Mouse (Mus musculus): Measurements from ENCODE around the gene Krt17. TPM values are rescaled to one million over a fixed set of nuclear protein-coding genes. Genes with fewer than 3 reads are reported as not detected.
"Not testable (repeated sequence)": the region's sequence is repeated elsewhere in the genome, so short reads cannot be mapped to it uniquely, and the experiment has no call there.

Gene Krt17
- polyA plus RNA-seq (2012; ENCODE audit: insufficient read depth, low replicate concordance) = 0.08 and 2.6 TPM in 2 replicates

DNA sequence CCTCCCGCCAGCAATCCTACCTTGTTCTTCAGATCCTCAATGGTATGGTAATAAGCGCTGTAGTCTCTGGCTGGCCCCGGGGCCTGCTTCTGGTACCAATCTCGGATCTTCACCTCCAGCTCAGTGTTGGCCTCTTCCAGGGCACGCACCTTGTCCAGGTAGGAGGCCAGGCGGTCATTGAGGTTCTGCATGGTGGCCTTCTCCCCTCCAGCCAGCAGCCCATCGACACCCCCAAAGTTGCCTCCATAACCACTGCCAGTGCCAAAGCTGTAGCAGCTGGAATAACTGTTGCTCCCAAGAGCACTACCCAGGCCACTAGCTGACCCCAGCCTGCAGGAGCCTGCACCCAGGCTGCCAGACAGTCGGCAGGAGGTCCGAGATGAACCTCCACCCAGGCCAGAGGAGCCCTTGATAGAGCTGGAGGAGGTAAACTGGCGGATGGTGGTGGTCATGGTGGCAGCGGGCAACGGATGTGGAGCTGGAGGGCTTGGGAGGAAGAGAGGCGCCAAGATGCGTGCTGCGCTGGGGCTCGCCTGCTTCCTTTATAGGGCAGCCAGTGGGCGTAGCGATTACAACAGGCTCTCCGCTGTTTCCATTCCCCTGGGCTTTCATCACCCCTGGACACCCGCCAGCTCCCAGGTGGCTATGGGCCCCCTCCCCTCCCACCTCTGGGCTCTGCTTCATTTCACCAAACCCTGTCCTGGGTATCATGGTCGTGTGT lies at the start of gene Krt17:
TSS of gene Krt17 (minus strand) at position 516 of the 721 bp plus-strand sequence.
- H3K27me3 ChIP-seq (replicated peaks) = peaks cover 55% of the 10 kb centered on the region
- TF ChIP-seq FLI1 (IDR thresholded peaks at IDR 0.05; ENCODE audit: low read length) = no peak
- no peak for TF ChIP-seq GATA1 (IDR thresholded peaks at IDR 0.05; ENCODE audit: borderline replicate concordance, low read length)
- H3K9me3 ChIP-seq = no peaks in the 10 kb centered on the region
- H3K36me3 ChIP-seq (replicated peaks; ENCODE audit: low read length) = no peaks in the 10 kb centered on the region
- no peaks in the 10 kb centered on the region for H3K4me1 ChIP-seq
- no peak within 1 kb of the TSS for H3K4me3 ChIP-seq (replicated peaks)

DNA sequence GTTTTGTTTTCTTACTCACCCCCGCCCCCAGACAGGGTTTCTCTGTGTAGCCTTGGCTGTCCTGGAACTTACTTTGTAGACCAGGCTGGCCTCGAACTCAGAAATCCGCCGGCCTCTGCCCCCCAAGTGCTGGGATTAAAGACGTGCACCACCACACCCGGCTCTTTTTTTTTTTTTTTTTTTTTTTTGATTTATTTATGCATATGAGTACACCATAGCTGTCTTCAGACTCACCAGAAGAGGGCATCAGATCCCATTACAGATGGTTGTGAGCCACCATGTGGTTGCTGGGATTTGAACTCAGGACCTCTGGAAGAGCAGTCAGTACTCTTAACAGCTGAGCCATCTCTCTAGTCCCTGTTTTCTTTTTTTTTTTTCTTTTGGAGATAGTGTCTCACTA lies 47.8 kb upstream of the Krt17 start:
- H3K4me3 ChIP-seq (replicated peaks); H3K36me3 ChIP-seq (replicated peaks; ENCODE audit: low read length); H3K4me1 ChIP-seq; H3K9me3 ChIP-seq: not testable (repeated sequence)
- peaks cover 13% of the 10 kb centered on the region for H3K27me3 ChIP-seq (replicated peaks)

DNA sequence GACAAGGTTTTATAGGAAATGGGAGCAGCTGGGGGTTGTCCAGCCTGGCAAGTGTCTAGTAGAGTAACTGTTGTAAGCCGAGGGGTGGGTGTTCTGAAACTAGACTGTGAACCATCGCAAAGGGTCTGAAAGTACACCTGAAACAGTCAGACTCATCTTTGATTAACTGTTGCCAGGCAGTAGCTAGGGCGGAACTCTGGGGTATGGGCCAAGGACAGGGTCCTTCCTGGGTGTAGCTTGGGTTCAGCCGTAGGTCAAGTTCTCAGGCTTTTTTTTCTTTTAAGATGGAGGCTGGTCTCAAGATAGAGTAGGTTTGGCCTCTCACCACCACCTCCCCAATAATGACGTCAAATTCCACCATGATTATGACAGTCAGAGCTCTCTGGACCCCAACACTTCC lies 47.1 kb upstream of the Krt17 start:
- peaks cover 14% of the 10 kb centered on the region for H3K27me3 ChIP-seq (replicated peaks)
- no peaks in the 10 kb centered on the region for H3K4me1 ChIP-seq
- no peaks in the 10 kb centered on the region for H3K36me3 ChIP-seq (replicated peaks; ENCODE audit: low read length)
- TF ChIP-seq FLI1 (IDR thresholded peaks at IDR 0.05; ENCODE audit: low read length) (no peak), GATA1 (IDR thresholded peaks at IDR 0.05; ENCODE audit: borderline replicate concordance, low read length) (no peak)
- H3K4me3 ChIP-seq (replicated peaks) = no peak overlapping the region
- no peaks in the 10 kb centered on the region for H3K9me3 ChIP-seq

DNA sequence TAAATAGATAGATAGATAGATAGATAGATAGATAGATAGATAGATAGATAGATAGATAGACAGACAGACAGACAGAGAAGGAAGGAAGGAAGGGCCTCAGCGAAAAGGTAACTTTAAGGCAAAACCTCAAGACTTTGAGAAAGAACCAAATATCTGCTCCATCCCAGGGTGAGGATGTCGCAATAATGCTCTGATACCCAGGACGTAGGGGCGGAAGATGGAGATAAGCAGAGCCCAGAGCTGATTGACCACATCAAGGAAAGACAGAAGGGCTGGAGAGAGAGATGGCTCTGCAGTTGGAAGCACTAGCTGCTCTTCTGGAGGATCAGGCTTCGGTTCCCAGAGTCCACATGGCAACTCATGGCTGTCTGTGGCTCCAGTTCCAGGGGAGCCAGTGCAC lies 40.5 kb upstream of the Krt17 start:
- H3K4me3 ChIP-seq (replicated peaks) = no peak overlapping the region
- peaks cover 13% of the 10 kb centered on the region for H3K27me3 ChIP-seq (replicated peaks)
- no peaks in the 10 kb centered on the region for H3K36me3 ChIP-seq (replicated peaks; ENCODE audit: low read length)
- H3K9me3 ChIP-seq = no peaks in the 10 kb centered on the region
- TF ChIP-seq GATA1 (IDR thresholded peaks at IDR 0.05; ENCODE audit: borderline replicate concordance, low read length) = no peak
- TF ChIP-seq FLI1 (IDR thresholded peaks at IDR 0.05; ENCODE audit: low read length) = no peak
- H3K4me1 ChIP-seq = peaks cover 14% of the 10 kb centered on the region

DNA sequence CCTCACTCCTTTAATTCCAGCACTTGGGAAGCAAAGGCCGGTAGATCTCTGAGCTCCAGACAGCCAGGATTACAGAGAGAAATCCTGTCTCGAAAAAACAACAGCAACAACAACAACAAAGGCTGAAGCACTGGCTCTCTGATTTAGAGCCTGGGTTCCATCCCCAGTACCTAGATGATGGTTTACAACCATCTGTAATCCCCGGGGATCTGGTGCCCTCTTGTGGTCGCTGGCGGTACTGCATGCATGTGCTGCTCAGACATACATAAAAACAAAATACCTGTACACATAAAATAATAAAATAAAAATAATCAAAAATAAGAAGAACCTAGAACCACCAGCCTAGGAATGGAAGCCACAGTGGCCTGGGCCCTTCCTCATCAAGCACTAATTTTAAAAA lies 39.5 kb upstream of the Krt17 start:
- no peaks in the 10 kb centered on the region for H3K9me3 ChIP-seq
- no peaks in the 10 kb centered on the region for H3K36me3 ChIP-seq (replicated peaks; ENCODE audit: low read length)
- peaks cover 14% of the 10 kb centered on the region for H3K27me3 ChIP-seq (replicated peaks)
- no peak overlapping the region for H3K4me3 ChIP-seq (replicated peaks)
- peaks cover 20% of the 10 kb centered on the region for H3K4me1 ChIP-seq
- no peak for TF ChIP-seq GATA1 (IDR thresholded peaks at IDR 0.05; ENCODE audit: borderline replicate concordance, low read length)
- TF ChIP-seq FLI1 (IDR thresholded peaks at IDR 0.05; ENCODE audit: low read length) = no peak

DNA sequence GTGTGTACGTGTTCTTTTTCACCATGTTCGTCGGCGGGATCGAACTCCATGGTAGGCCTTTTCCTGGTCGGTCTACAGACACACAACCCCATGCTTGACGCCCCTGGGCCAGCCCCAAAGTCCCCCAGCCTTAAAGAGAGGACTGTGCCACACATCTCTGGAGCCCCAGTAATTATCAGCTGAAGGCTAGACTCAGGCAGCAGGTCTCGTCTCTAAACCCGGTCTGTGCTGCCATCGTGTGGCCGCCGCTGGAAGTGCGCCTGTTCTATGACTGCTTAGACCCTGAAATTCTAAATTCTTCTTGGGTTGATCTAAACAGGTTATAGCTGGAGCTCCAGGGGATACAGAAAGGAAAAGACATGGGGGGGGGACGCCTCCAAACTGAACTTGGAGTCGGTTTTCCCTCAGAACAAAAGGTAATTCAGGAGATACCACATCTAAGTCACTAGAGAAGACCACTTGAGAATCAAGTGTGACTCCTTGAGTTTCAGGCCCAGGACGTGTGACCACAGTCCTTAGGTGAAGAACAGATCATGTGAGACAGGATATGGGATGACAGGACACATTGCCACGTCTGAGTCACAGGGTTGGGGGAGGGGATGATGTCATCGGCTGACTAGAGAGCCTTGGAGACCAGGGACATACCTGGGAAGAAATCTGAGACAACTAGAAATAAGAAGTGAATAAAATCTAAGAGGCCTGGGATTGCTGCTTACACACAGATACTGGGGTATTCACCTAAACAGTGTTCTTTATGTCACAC lies 37.6 kb upstream of the Krt17 start:
- Histone ChIP-seq H3K27me3 (replicated peaks) (peaks cover 11% of the 10 kb centered on the region), H3K4me3 (replicated peaks) (peak overlapping the region; percentile 78)

DNA sequence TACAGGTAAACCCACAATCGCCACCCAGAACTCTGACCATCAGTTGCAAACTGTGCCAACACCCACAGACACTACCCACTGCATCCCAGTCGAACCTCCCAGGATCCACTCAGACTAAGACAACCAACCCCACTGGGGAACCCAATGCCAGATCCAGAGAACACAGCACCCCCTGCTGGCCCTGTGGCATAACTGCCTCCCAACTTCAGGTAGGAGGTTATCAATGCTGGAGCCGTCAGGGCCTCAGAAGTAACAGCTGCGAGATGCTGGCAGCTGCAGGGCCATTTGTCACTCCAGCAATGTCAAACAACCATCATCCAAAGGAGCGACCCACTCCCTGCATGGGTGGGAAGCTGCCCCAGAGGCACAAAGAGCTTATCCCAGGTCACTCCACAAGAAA lies 37.0 kb upstream of the Krt17 start:
- no peaks in the 10 kb centered on the region for H3K9me3 ChIP-seq
- no peaks in the 10 kb centered on the region for H3K36me3 ChIP-seq (replicated peaks; ENCODE audit: low read length)
- TF ChIP-seq FLI1 (IDR thresholded peaks at IDR 0.05; ENCODE audit: low read length) = no peak
- TF ChIP-seq GATA1 (IDR thresholded peaks at IDR 0.05; ENCODE audit: borderline replicate concordance, low read length) = no peak
- H3K4me3 ChIP-seq (replicated peaks) = peak overlapping the region; percentile 78
- peaks cover 13% of the 10 kb centered on the region for H3K27me3 ChIP-seq (replicated peaks)
- peaks cover 26% of the 10 kb centered on the region for H3K4me1 ChIP-seq

More for the DNA sequence above, 37.6 kb upstream of the Krt17 start:
- TF ChIP-seq GATA1 (IDR thresholded peaks at IDR 0.05; ENCODE audit: borderline replicate concordance, low read length) = no peak
- no peak for TF ChIP-seq FLI1 (IDR thresholded peaks at IDR 0.05; ENCODE audit: low read length)
- H3K9me3 ChIP-seq = no peaks in the 10 kb centered on the region
- no peaks in the 10 kb centered on the region for H3K36me3 ChIP-seq (replicated peaks; ENCODE audit: low read length)
- peaks cover 23% of the 10 kb centered on the region for H3K4me1 ChIP-seq

DNA sequence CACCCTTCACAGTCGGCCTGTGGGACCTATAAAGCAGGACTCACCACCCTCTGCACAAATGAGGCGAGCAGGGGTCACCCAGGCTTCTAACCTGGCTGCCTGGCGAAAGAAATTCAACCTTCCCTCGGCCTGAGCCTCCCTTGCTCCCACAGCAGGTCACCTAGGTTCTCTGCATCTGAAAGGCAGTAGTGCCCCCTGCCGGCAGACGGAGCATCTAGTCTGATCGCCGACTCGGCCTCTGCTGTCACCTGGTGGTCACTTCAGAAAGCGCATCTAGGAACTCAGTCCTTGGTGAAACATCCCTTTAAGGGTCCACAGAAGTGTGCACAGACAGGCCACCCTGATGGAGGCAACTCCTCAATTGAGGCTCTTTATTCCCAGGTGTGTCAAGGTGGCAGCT lies 34.5 kb upstream of the Krt17 start:
- Histone ChIP-seq H3K4me3 (replicated peaks) (peak overlapping the region; percentile 3), H3K4me1 (peaks cover 45% of the 10 kb centered on the region), H3K27me3 (replicated peaks) (peaks cover 11% of the 10 kb centered on the region), H3K36me3 (replicated peaks; ENCODE audit: low read length) (no peaks in the 10 kb centered on the region), H3K9me3 (no peaks in the 10 kb centered on the region)
- no peak for TF ChIP-seq FLI1 (IDR thresholded peaks at IDR 0.05; ENCODE audit: low read length)
- TF ChIP-seq GATA1 (IDR thresholded peaks at IDR 0.05; ENCODE audit: borderline replicate concordance, low read length) = no peak

DNA sequence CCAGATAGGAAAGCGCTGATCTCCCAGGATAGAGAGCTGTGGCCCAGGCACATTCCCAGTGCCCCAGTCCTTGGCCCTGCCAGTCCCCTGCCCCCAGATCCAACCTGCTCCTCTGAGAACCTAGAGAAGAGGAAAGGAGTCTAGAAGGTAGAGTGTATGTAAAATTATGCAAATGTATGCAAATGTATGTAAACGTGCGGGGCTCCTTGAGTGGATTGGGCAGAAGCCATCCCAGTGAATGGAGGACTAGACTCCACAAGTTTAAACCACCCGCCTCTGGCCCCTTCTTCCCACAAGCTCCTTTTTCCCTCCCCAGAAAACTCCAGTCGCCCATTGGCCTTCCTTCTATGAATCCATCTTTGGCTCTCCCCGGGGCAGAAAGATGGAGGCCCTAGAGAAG lies 32.1 kb upstream of the Krt17 start:
- H3K36me3 ChIP-seq (replicated peaks; ENCODE audit: low read length) = no peaks in the 10 kb centered on the region
- TF ChIP-seq GATA1 (IDR thresholded peaks at IDR 0.05; ENCODE audit: borderline replicate concordance, low read length) (no peak), FLI1 (IDR thresholded peaks at IDR 0.05; ENCODE audit: low read length) (no peak)
- H3K4me1 ChIP-seq = peaks cover 45% of the 10 kb centered on the region

DNA sequence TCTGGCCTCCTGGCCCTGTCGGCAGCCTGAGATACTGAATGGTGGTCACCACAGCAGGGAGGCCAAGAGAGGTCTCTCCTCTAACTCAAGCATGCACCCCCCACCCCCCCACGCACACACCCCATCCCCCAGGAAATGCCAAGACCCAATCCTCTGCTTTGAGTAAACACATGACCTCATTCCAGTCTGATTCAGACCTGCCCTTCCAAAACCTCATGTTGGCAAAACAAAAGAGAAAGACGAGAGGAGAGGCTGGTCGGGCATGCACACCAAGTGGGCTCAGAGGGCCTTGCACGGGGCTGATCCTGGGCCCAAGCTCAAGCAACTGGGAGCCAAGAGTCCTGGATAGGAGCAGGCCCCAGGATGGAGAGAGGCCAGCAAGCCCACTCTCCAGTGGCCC lies 29.4 kb upstream of the Krt17 start:
- TF ChIP-seq FLI1 (IDR thresholded peaks at IDR 0.05; ENCODE audit: low read length) (no peak), GATA1 (IDR thresholded peaks at IDR 0.05; ENCODE audit: borderline replicate concordance, low read length) (no peak)
- Histone ChIP-seq H3K27me3 (replicated peaks) (peaks cover 34% of the 10 kb centered on the region), H3K4me3 (replicated peaks) (no peak overlapping the region), H3K4me1 (peaks cover 37% of the 10 kb centered on the region), H3K9me3 (no peaks in the 10 kb centered on the region), H3K36me3 (replicated peaks; ENCODE audit: low read length) (no peaks in the 10 kb centered on the region)

More for the DNA sequence above, 32.1 kb upstream of the Krt17 start:
- Histone ChIP-seq H3K4me3 (replicated peaks) (no peak overlapping the region), H3K27me3 (replicated peaks) (peaks cover 21% of the 10 kb centered on the region), H3K9me3 (no peaks in the 10 kb centered on the region)

Data from megakaryocyte, embryonic 14.5 days (primary cell).